Mouse (Mus musculus): ENCODE results near the gene Olfr1346. TPM values are rescaled to one million over a fixed set of nuclear protein-coding genes. Genes with fewer than 3 reads are reported as not detected.
A peak's percentile ranks its signal among the peaks of the same experiment; 100 is the strongest.
"Not testable (repeated sequence)": the region's sequence is repeated elsewhere in the genome, so short reads cannot be mapped to it uniquely, and the experiment has no call there.

Gene Olfr1346
- polyA plus RNA-seq, 1 experiment from 2014 or later: not detected

DNA sequence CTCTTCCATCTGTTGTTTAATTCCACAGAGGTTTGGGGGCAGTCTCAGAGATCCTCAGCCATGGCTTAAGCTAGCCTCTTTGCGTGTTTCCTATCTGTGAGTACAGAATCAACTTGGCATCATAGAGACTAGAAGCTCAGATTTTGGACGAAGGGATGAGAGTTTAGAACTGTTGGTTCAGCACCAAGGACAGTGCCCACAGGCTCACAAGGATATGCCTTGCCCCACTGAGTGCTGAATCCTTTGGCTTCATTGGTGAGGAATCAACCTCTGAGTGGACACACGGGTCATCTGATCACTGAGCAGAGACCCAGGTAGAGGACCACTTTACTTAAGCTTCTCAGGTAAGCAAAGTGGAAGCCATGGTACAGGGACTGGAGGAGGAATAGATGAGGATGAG is 10.5 kb upstream of the Olfr1346 start:
- no peak overlapping the region for H3K4me3 ChIP-seq (ENCODE audit: low read depth, low read length)
- ATAC-seq (ENCODE audit: insufficient read depth) (no peak), DNase-seq (peak; percentile 42)
- H3K27me3 ChIP-seq (ENCODE audit: insufficient read depth, low read length): no peaks in the 10 kb centered on the region
- no peak for TF ChIP-seq CTCF (IDR thresholded peaks at IDR 0.05; ENCODE audit: low read depth)
- no peaks in the 10 kb centered on the region for H3K36me3 ChIP-seq (ENCODE audit: insufficient read depth)
- WGBS: 34% methylated on average over 3 of the region's 3 CpGs
- H3K9ac ChIP-seq: no peak overlapping the region
- H3K27ac ChIP-seq (ENCODE audit: low read depth): no peak overlapping the region
- H3K4me1 ChIP-seq (ENCODE audit: insufficient read depth): no peaks in the 10 kb centered on the region
- no peak overlapping the region for H3K4me2 ChIP-seq
- no peaks in the 10 kb centered on the region for H3K9me3 ChIP-seq (ENCODE audit: low read depth, low read length)

GRCm38 (mm10) chr7:6477633-6478032 is 10.7 kb downstream of the Olfr1346 start:
- H3K4me2 ChIP-seq; H3K4me3 ChIP-seq (ENCODE audit: low read depth, low read length); H3K36me3 ChIP-seq (ENCODE audit: insufficient read depth); H3K27ac ChIP-seq (ENCODE audit: low read depth); ATAC-seq (ENCODE audit: insufficient read depth); H3K9me3 ChIP-seq (ENCODE audit: low read depth, low read length); DNase-seq; H3K9ac ChIP-seq; H3K27me3 ChIP-seq (ENCODE audit: insufficient read depth, low read length); H3K4me1 ChIP-seq (ENCODE audit: insufficient read depth): not testable (repeated sequence)
- WGBS: 70% methylated on average over 2 of the region's 2 CpGs

DNA sequence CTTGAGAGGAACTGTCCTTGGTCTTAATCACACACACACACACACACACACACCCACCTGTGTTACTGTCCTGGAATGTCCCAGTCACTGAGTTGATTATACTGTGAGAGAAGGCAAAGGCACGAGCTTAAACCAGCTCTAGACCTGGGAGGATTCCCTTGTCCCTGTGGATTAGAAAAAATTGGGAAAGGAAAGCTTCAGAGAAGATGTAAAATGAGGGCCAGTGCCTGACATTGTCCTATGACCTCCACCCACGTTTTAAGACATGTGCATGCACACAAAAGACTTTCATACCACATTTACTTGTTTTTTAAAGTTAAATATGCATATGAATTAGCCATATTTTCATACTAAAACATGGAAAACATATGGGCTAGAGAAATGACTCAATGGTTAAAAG is 19.9 kb downstream of the Olfr1346 start, which contains the start of gene Olfr5:
Gene Olfr5, minus strand, starts transcription at position 101 of the 400 bp plus-strand sequence.
- Histone ChIP-seq H3K9ac (no peak within 1 kb of the TSS), H3K4me2 (no peak within 1 kb of the TSS), H3K36me3 (ENCODE audit: insufficient read depth) (no peaks in the 10 kb centered on the region), H3K4me1 (ENCODE audit: insufficient read depth) (no peaks in the 10 kb centered on the region), H3K4me3 (ENCODE audit: low read depth, low read length) (no peak within 1 kb of the TSS), H3K27ac (ENCODE audit: low read depth) (no peak within 1 kb of the TSS), H3K9me3 (ENCODE audit: low read depth, low read length) (no peaks in the 10 kb centered on the region), H3K27me3 (ENCODE audit: insufficient read depth, low read length) (no peaks in the 10 kb centered on the region)
- WGBS: 18% methylated on average over 2 of the region's 2 CpGs
- no peak for DNase-seq
- no peak for TF ChIP-seq CTCF (IDR thresholded peaks at IDR 0.05; ENCODE audit: low read depth)
- ATAC-seq (ENCODE audit: insufficient read depth): no peak

DNA sequence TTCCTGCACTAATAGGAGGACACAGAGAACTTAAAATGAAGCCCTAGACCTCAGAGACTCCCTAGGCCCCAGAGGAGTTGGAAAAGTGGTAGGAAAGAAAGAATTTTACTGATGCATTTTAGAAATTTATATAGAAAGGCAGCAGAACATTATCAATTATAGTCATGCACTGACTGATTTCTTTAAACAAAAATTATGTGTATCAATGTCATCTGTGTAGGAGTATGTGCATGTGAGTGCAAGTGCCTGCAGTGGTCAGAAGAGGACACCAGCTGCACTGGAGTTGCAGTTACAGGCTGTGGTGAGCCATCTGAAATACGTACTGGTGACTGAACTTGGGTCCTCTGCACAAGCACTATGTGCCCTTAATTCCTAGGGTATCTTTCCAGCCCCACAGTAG is 32.8 kb downstream of the Olfr1346 start, which contains the start of gene Olfr1347:
Gene Olfr1347, minus strand, starts transcription at position 101 of the 400 bp plus-strand sequence.
- H3K4me3 ChIP-seq (ENCODE audit: low read depth, low read length): no peak within 1 kb of the TSS
- H3K27ac ChIP-seq (ENCODE audit: low read depth): no peak within 1 kb of the TSS
- no peaks in the 10 kb centered on the region for H3K27me3 ChIP-seq (ENCODE audit: insufficient read depth, low read length)
- DNase-seq: no peak
- no peak for ATAC-seq (ENCODE audit: insufficient read depth)
- H3K9ac ChIP-seq: no peak within 1 kb of the TSS
- TF ChIP-seq CTCF (IDR thresholded peaks at IDR 0.05; ENCODE audit: low read depth): no peak
- H3K4me2 ChIP-seq: no peak within 1 kb of the TSS
- WGBS: 40% methylated on average over 1 of the region's 1 CpGs
- H3K9me3 ChIP-seq (ENCODE audit: low read depth, low read length): no peaks in the 10 kb centered on the region
- H3K4me1 ChIP-seq (ENCODE audit: insufficient read depth): no peaks in the 10 kb centered on the region
- no peaks in the 10 kb centered on the region for H3K36me3 ChIP-seq (ENCODE audit: insufficient read depth)

GRCm38 (mm10) chr7:6508648-6509047 is 41.7 kb downstream of the Olfr1346 start, which contains the start of gene Olfr1348:
Gene Olfr1348, minus strand, starts transcription at chr7:6508748.
- ATAC-seq (ENCODE audit: insufficient read depth) (no peak), DNase-seq (no peak)
- Histone ChIP-seq H3K9ac (no peak within 1 kb of the TSS), H3K4me3 (ENCODE audit: low read depth, low read length) (no peak within 1 kb of the TSS), H3K4me2 (no peak within 1 kb of the TSS), H3K27me3 (ENCODE audit: insufficient read depth, low read length) (no peaks in the 10 kb centered on the region), H3K4me1 (ENCODE audit: insufficient read depth) (no peaks in the 10 kb centered on the region), H3K9me3 (ENCODE audit: low read depth, low read length) (no peaks in the 10 kb centered on the region), H3K36me3 (ENCODE audit: insufficient read depth) (no peaks in the 10 kb centered on the region), H3K27ac (ENCODE audit: low read depth) (no peak within 1 kb of the TSS)
- 88% methylated on average over 1 of the region's 1 CpGs for WGBS
- TF ChIP-seq CTCF (IDR thresholded peaks at IDR 0.05; ENCODE audit: low read depth): no peak

DNA sequence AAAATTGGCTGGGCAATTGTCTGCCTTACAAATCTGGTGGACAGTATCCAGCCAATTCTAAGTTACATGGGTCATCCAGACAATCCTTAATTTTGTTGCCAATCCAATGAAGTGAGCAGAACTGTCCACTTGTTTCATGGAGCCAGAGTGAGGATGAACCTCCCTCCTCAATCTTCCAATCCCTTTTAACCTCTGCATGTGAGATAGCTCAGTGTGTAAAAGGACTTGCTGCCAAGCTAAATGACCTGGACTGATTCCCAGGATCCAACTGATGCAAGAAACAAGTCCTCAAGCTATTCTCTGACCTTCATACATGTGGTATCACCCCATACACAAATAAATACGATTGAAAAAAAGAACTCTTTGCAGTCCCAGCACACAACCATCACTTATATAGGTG is 54.8 kb downstream of the Olfr1346 start:
- Histone ChIP-seq H3K9me3 (ENCODE audit: low read depth, low read length) (no peaks in the 10 kb centered on the region), H3K27me3 (ENCODE audit: insufficient read depth, low read length) (no peaks in the 10 kb centered on the region), H3K4me1 (ENCODE audit: insufficient read depth) (no peaks in the 10 kb centered on the region), H3K36me3 (ENCODE audit: insufficient read depth) (no peaks in the 10 kb centered on the region), H3K9ac (no peak overlapping the region), H3K4me2 (no peak overlapping the region), H3K27ac (ENCODE audit: low read depth) (no peak overlapping the region), H3K4me3 (ENCODE audit: low read depth, low read length) (no peak overlapping the region)
- no peak for TF ChIP-seq CTCF (IDR thresholded peaks at IDR 0.05; ENCODE audit: low read depth)
- DNase-seq: no peak
- 29% methylated on average over 1 of the region's 1 CpGs for WGBS
- ATAC-seq (ENCODE audit: insufficient read depth): no peak

DNA sequence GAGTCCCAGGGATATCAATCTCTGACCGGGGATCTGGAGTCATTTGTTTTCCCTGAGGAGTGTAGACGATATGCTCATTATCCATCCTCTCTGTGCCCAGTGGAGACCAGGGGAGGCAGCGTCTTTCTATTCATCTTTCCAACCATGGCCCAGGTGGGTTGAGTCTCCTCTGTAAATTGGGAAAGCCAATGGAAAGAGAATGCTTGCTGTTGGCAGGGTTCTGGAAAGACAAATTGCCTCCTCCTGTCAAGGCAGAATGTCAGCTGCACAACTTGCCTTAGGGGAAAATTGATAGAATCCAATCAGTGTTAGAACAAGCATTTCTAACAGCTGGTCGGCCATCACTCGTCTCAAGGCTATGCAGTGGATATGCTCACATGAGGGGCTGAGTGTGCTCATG is 55.9 kb downstream of the Olfr1346 start, which contains the start of gene Olfr1349:
Gene Olfr1349, minus strand, starts transcription at position 101 of the 400 bp plus-strand sequence.
- DNase-seq (no peak), ATAC-seq (ENCODE audit: insufficient read depth) (no peak)
- Histone ChIP-seq H3K4me3 (ENCODE audit: low read depth, low read length) (no peak within 1 kb of the TSS), H3K27ac (ENCODE audit: low read depth) (no peak within 1 kb of the TSS), H3K9me3 (ENCODE audit: low read depth, low read length) (no peaks in the 10 kb centered on the region), H3K27me3 (ENCODE audit: insufficient read depth, low read length) (no peaks in the 10 kb centered on the region), H3K4me2 (no peak within 1 kb of the TSS), H3K9ac (no peak within 1 kb of the TSS), H3K4me1 (ENCODE audit: insufficient read depth) (no peaks in the 10 kb centered on the region), H3K36me3 (ENCODE audit: insufficient read depth) (no peaks in the 10 kb centered on the region)
- TF ChIP-seq CTCF (IDR thresholded peaks at IDR 0.05; ENCODE audit: low read depth): no peak
- 79% methylated on average over 5 of the region's 5 CpGs for WGBS

GRCm38 (mm10) chr7:6525001-6525400 is 58.1 kb downstream of the Olfr1346 start:
- no peak for TF ChIP-seq CTCF (IDR thresholded peaks at IDR 0.05; ENCODE audit: low read depth)
- Histone ChIP-seq H3K4me1 (ENCODE audit: insufficient read depth) (no peaks in the 10 kb centered on the region), H3K27ac (ENCODE audit: low read depth) (no peak overlapping the region), H3K9ac (no peak overlapping the region), H3K4me2 (no peak overlapping the region), H3K36me3 (ENCODE audit: insufficient read depth) (no peaks in the 10 kb centered on the region), H3K4me3 (ENCODE audit: low read depth, low read length) (no peak overlapping the region), H3K9me3 (ENCODE audit: low read depth, low read length) (no peaks in the 10 kb centered on the region), H3K27me3 (ENCODE audit: insufficient read depth, low read length) (no peaks in the 10 kb centered on the region)
- no peak for DNase-seq
- WGBS: 61% methylated on average over 3 of the region's 3 CpGs
- no peak for ATAC-seq (ENCODE audit: insufficient read depth)

Data from lung, embryonic 14.5 days (tissue).